Comparison of ENCODE assay signal across 15 mouse cellular contexts in genomic region chr1:66495310-66496012, GRCm38 (mm10). TPM values are rescaled to one million over a fixed set of nuclear protein-coding genes. Genes with fewer than 3 reads are reported as not detected.
DNase-seq lines count a peak whose midpoint lies in the region; ATAC-seq and TF ChIP-seq lines count a peak whose summit lies in the region.
"Had no signal": no experiment of that assay in that cellular context is flagged by ENCODE, and none has a peak within 500 bp of the region (broad histone marks: within the 10 kb centered on the region; RNA-seq: fewer than 3 reads in every experiment).

No protein-coding gene starts in this region.

- no peak for TF ChIP-seq CTCF in hindbrain, postnatal 0 days (IDR thresholded peaks at IDR 0.05; ENCODE audit: low read depth)
- no peak for TF ChIP-seq CTCF in heart, adult 2 months (IDR thresholded peaks at IDR 0.05)

- no peak for TF ChIP-seq EP300 in heart, adult 2 months (IDR thresholded peaks at IDR 0.05; ENCODE audit: insufficient read depth, low read depth, low read length)

- H3K79me2 ChIP-seq in heart, adult 2 months (replicated peaks; ENCODE audit: control insufficient read depth, insufficient read depth, low read length), result no peaks in the 10 kb centered on the region

- H3K4me1 ChIP-seq in kidney, embryonic 16.5 days (ENCODE audit: insufficient read depth, low read length), result no peaks in the 10 kb centered on the region
- peaks cover 10% of the 10 kb centered on the region; the same call in 1 of the 2 replicates for H3K4me1 ChIP-seq in forebrain, embryonic 12.5 days
- H3K4me1 ChIP-seq in hindbrain, postnatal 0 days (ENCODE audit: insufficient read depth, low read length), result peaks cover 6% of the 10 kb centered on the region; the same call in 1 of the 2 replicates
- H3K4me1 ChIP-seq in heart, adult 2 months (ENCODE audit: control insufficient read depth, insufficient read depth, low read length), result no peaks in the 10 kb centered on the region
- H3K4me1 ChIP-seq: limb, embryonic 10.5 days; stomach, embryonic 15.5 days had no signal

- H3K4me2 ChIP-seq in kidney, embryonic 16.5 days (replicated peaks; ENCODE audit: low read depth, low read length), result no peak overlapping the region
- H3K4me2 ChIP-seq in forebrain, embryonic 12.5 days, result no peak overlapping the region
- no peak overlapping the region for H3K4me2 ChIP-seq in hindbrain, postnatal 0 days (ENCODE audit: low read depth, low read length)
- H3K4me2 ChIP-seq: stomach, embryonic 15.5 days had no signal

- no peaks in the 10 kb centered on the region for H3K36me3 ChIP-seq in kidney, embryonic 16.5 days (ENCODE audit: insufficient read depth, low read length)
- no peaks in the 10 kb centered on the region for H3K36me3 ChIP-seq in forebrain, embryonic 12.5 days (replicated peaks)
- H3K36me3 ChIP-seq in hindbrain, postnatal 0 days (ENCODE audit: insufficient read depth, low read length), result no peaks in the 10 kb centered on the region
- H3K36me3 ChIP-seq in heart, adult 2 months (ENCODE audit: control insufficient read depth, insufficient read depth, low read length), result no peaks in the 10 kb centered on the region
- H3K36me3 ChIP-seq: limb, embryonic 10.5 days; stomach, embryonic 15.5 days had no signal

- intact Hi-C loops in heart, adult 2 months (cut with DNase I), result no loop called here

- peak; percentile 65 for ATAC-seq in kidney, embryonic 16.5 days (ENCODE audit: low FRiP score, low TSS enrichment)
- ATAC-seq in forebrain, embryonic 12.5 days (ENCODE audit: low FRiP score), result peak; percentile 75
- peak; percentile 69 for ATAC-seq in hindbrain, postnatal 0 days
- ATAC-seq: inflammation-experienced regulatory T-cells, adult 6 months; Patski had no signal

- no peak overlapping the region for H3K9ac ChIP-seq in kidney, embryonic 16.5 days (replicated peaks; ENCODE audit: low read length)
- H3K9ac ChIP-seq in forebrain, embryonic 12.5 days, result no peak overlapping the region
- H3K9ac ChIP-seq in hindbrain, postnatal 0 days (replicated peaks; ENCODE audit: low read length), result no peak overlapping the region
- H3K9ac ChIP-seq in heart, adult 2 months (ENCODE audit: low read depth, low read length), result no peak overlapping the region
- H3K9ac ChIP-seq: liver, embryonic 14.5 days; stomach, embryonic 15.5 days had no signal

- WGBS in kidney, embryonic 16.5 days, result 67% methylated on average over 3 of the region's 3 CpGs
- 40% methylated on average over 3 of the region's 3 CpGs for WGBS in forebrain, embryonic 12.5 days
- 18% methylated on average over 3 of the region's 3 CpGs for WGBS in hindbrain, postnatal 0 days
- 74% methylated on average over 3 of the region's 3 CpGs for WGBS in heart, adult 2 months

- no peak overlapping the region for H3K27ac ChIP-seq in kidney, embryonic 16.5 days (ENCODE audit: low read length)
- H3K27ac ChIP-seq in forebrain, embryonic 12.5 days, result no peak overlapping the region
- 0 out of 2 replicates have a peak overlapping the region, but pooled peaks have one; percentile 4 for H3K27ac ChIP-seq in hindbrain, postnatal 0 days
- H3K27ac ChIP-seq in heart, adult 2 months, result no peak overlapping the region
- H3K27ac ChIP-seq: limb, embryonic 10.5 days; liver, embryonic 14.5 days; stomach, embryonic 15.5 days had no signal

- no peak overlapping the region for H3K4me3 ChIP-seq in kidney, embryonic 16.5 days (ENCODE audit: low read length)
- no peak overlapping the region for H3K4me3 ChIP-seq in forebrain, embryonic 12.5 days (replicated peaks)
- H3K4me3 ChIP-seq in hindbrain, postnatal 0 days (ENCODE audit: low read length), result no peak overlapping the region
- H3K4me3 ChIP-seq in heart, adult 2 months, result no peak overlapping the region
- H3K4me3 ChIP-seq: limb, embryonic 10.5 days; stomach, embryonic 15.5 days had no signal

- H3K9me3 ChIP-seq in kidney, embryonic 16.5 days (ENCODE audit: low read length), result no peaks in the 10 kb centered on the region
- no peaks in the 10 kb centered on the region for H3K9me3 ChIP-seq in forebrain, embryonic 12.5 days
- no peaks in the 10 kb centered on the region for H3K9me3 ChIP-seq in hindbrain, postnatal 0 days (ENCODE audit: low read length)
- H3K9me3 ChIP-seq: limb, embryonic 10.5 days; stomach, embryonic 15.5 days had no signal

- no peak for TF ChIP-seq POLR2A in heart, adult 2 months (IDR thresholded peaks at IDR 0.05; ENCODE audit: insufficient read depth, low read depth, low read length)

- no peaks in the 10 kb centered on the region for H3K27me3 ChIP-seq in kidney, embryonic 16.5 days (ENCODE audit: insufficient read depth, low read length)
- H3K27me3 ChIP-seq in forebrain, embryonic 12.5 days, result no peaks in the 10 kb centered on the region
- no peaks in the 10 kb centered on the region for H3K27me3 ChIP-seq in hindbrain, postnatal 0 days (ENCODE audit: insufficient read depth, low read length)
- no peaks in the 10 kb centered on the region for H3K27me3 ChIP-seq in heart, adult 2 months (ENCODE audit: control insufficient read depth, insufficient read depth, low read length)
- H3K27me3 ChIP-seq: stomach, embryonic 15.5 days had no signal

- DNase-seq in kidney, postnatal 4 days, result no peak
- DNase-seq in hindbrain, postnatal 0 days (ENCODE audit: low spot score), result peak; percentile 56
- DNase-seq in telencephalon, adult 2 months (ENCODE audit: low read depth, low spot score), result peak; percentile 26
- no peak for DNase-seq in heart, adult 2 months
- no peak for DNase-seq in adrenal gland, adult 2 months
- DNase-seq: cerebellum, postnatal 25 days; gastrocnemius, postnatal 10 days; lung, postnatal 14 days had no signal

RNA-seq across cellular contexts. Expression of gene Unc80, which starts 27.3 kb away (rescaled TPM):
- 0.12 and 0.18 TPM in 2 replicates for polyA plus RNA-seq in kidney, embryonic 16.5 days (2015; fragmentation: Nextera tagmentation; extraction: Ambion mirVana)
- polyA plus RNA-seq in forebrain, embryonic 12.5 days (2016; fragmentation: Nextera tagmentation; extraction: Ambion mirVana), result 0.70 and 1.0 TPM in 2 replicates
- 25.9 and 37.3 TPM in 2 replicates for total RNA-seq in hindbrain, postnatal 0 days (2014; rRNA removed)
- 8.9 and 9.0 TPM in 2 replicates for polyA plus RNA-seq in hindbrain, postnatal 0 days (2015; fragmentation: Nextera tagmentation; extraction: Ambion mirVana)
- total RNA-seq in heart, adult 2 months (2021), result under 1 TPM; 0.03 to 0.11 TPM
- polyA plus RNA-seq in heart, adult 2 months (2012; rRNA removed), result 0.06 and 0.41 TPM in 2 replicates
- total RNA-seq in adrenal gland, adult 2 months (2021), result 10 to 100 TPM in 1 of 2 experiments, 1 to 10 TPM in 1; 9.6 to 11.9 TPM
- polyA plus RNA-seq in adrenal gland, adult 2 months (2012; rRNA removed), result 0.87 and 1.2 TPM in 2 replicates
- polyA plus RNA-seq: Patski had no signal

Comparison
In these comparisons a context has a peak if more than half of its experiments do, and no peak if none do; other contexts are left out.
1. DNase-seq: peak in hindbrain, postnatal 0 days (single experiment) and telencephalon, adult 2 months (single experiment); none in kidney, postnatal 4 days (0 of 2), heart, adult 2 months (0 of 2) and adrenal gland, adult 2 months (single experiment).
2. Peak in every context shown above with its lines, with median percentiles within 50 percentile points of each other: ATAC-seq.